Mouse (Mus musculus): ENCODE data around the gene Zfp119b. TPM values are rescaled to one million over a fixed set of nuclear protein-coding genes. Genes with fewer than 3 reads are reported as not detected.

The Zfp119b gene
- polyA plus RNA-seq, 1 experiment, result 3.4 TPM

GRCm38 (mm10) chr17:55933191-55933590 lies 16.1 kb downstream of the Zfp119b start:
- DNase-seq (ENCODE audit: low read depth), result no peak
- TF ChIP-seq POLR2A (IDR thresholded peaks at IDR 0.05; ENCODE audit: borderline replicate concordance, extremely low read depth, insufficient read depth, insufficient read length, poor library complexity, severe bottlenecking), result no peak
- no peak for TF ChIP-seq CTCF (IDR thresholded peaks at IDR 0.05; ENCODE audit: borderline replicate concordance, extremely low read depth, insufficient read depth, insufficient read length)

DNA sequence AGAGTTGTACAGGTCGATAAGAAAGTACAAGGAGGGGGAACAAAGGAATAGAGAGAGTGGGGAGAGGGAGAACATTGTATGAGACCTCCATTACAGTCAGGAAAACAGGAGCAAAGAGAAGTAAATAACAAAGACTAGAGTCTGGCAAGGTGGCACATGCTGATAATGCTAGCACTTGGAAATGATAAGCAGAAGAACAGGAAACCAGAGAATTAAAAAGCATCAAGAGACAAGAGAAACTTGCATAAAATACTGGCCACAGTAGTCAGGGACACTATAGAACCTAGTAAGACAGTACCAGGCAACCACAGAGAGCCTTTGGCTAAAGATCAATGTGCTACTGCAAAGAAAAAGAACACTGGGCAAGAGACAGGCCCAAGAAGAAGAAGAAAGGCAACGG lies 16.7 kb downstream of the Zfp119b start:
- no peak for TF ChIP-seq POLR2A (IDR thresholded peaks at IDR 0.05; ENCODE audit: borderline replicate concordance, extremely low read depth, insufficient read depth, insufficient read length, poor library complexity, severe bottlenecking)
- TF ChIP-seq CTCF (IDR thresholded peaks at IDR 0.05; ENCODE audit: borderline replicate concordance, extremely low read depth, insufficient read depth, insufficient read length), result no peak
- DNase-seq (ENCODE audit: low read depth), result no peak

GRCm38 (mm10) chr17:55931553-55932502 lies 17.5 kb downstream of the Zfp119b start:
- TF ChIP-seq POLR2A (IDR thresholded peaks at IDR 0.05; ENCODE audit: borderline replicate concordance, extremely low read depth, insufficient read depth, insufficient read length, poor library complexity, severe bottlenecking) (peak; percentile 58; the same call in 1 of the 2 replicates), CTCF (IDR thresholded peaks at IDR 0.05; ENCODE audit: borderline replicate concordance, extremely low read depth, insufficient read depth, insufficient read length) (peak; percentile 21; the same call in 1 of the 2 replicates)
- peak; percentile 95 for DNase-seq (ENCODE audit: low read depth)

DNA sequence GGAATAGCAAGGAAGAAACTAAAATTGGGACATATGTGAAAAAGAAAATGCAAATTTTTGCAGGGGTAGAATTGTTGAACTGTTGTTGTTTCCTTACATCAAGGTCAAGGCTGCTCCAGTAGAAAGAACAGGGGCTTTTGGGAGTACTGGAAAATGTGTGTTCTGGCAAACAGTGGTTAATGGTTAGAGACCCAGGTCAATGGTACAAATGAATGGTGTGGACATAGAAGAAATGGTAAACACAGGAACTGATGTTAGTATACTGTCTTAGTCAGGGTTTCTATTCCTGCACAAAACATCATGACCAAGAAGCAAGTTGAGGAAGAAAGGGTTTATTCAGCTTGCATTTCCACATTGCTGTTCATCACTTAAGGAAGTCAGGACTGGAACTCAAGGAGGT lies 42.6 kb downstream of the Zfp119b start:
- TF ChIP-seq POLR2A (IDR thresholded peaks at IDR 0.05; ENCODE audit: borderline replicate concordance, extremely low read depth, insufficient read depth, insufficient read length, poor library complexity, severe bottlenecking) (no peak), CTCF (IDR thresholded peaks at IDR 0.05; ENCODE audit: borderline replicate concordance, extremely low read depth, insufficient read depth, insufficient read length) (no peak)
- DNase-seq (ENCODE audit: low read depth), result no peak

DNA sequence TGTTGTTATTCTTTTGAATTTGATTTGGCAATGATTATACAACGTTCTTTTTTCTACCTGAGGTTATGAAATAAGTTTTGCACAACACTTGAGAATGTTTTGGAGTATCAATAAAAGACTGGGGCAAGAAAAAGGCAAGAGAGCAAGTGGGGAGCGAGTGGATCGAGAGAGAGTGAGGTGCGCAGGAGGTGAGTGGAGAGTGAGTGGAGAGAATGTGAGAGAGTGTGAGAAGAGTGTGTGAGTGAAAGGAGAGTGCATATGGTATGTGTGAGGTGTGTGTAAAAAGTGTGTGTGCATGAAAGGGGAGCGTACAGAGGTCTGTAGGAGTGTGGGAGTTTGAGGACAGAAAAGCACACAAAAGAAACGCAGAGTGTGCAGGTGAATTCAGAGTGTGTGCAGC lies 45.2 kb downstream of the Zfp119b start:
- no peak for TF ChIP-seq CTCF (IDR thresholded peaks at IDR 0.05; ENCODE audit: borderline replicate concordance, extremely low read depth, insufficient read depth, insufficient read length)
- no peak for TF ChIP-seq POLR2A (IDR thresholded peaks at IDR 0.05; ENCODE audit: borderline replicate concordance, extremely low read depth, insufficient read depth, insufficient read length, poor library complexity, severe bottlenecking)
- no peak for DNase-seq (ENCODE audit: low read depth)

DNA sequence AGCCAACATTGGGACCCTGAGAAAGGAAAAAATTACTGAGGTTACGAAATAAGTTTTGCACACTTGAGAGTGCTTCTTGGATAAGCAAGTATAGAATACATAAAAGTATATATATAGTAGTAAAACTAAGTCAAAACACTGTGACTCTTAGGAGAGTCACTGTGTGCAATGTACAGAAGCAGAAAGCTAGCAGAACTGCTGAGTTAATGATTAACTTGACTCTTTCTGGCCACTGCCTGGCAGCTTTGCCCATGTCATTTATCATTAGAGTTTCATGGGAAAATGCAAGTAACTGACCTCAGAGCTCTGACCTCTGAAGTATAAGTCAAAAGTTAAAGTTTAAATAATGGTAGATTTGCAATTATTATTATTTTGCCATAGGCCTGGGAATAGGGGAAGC lies 45.6 kb downstream of the Zfp119b start:
- TF ChIP-seq CTCF (IDR thresholded peaks at IDR 0.05; ENCODE audit: borderline replicate concordance, extremely low read depth, insufficient read depth, insufficient read length) (no peak), POLR2A (IDR thresholded peaks at IDR 0.05; ENCODE audit: borderline replicate concordance, extremely low read depth, insufficient read depth, insufficient read length, poor library complexity, severe bottlenecking) (no peak)
- no peak for DNase-seq (ENCODE audit: low read depth)

- TF ChIP-seq CTCF (IDR thresholded peaks at IDR 0.05; ENCODE audit: borderline replicate concordance, extremely low read depth, insufficient read depth, insufficient read length) (no peak), POLR2A (IDR thresholded peaks at IDR 0.05; ENCODE audit: borderline replicate concordance, extremely low read depth, insufficient read depth, insufficient read length, poor library complexity, severe bottlenecking) (no peak)
- no peak for DNase-seq (ENCODE audit: low read depth)
Measured at GRCm38 (mm10) chr17:55903087-55903486, 46.2 kb downstream of the Zfp119b start.

DNA sequence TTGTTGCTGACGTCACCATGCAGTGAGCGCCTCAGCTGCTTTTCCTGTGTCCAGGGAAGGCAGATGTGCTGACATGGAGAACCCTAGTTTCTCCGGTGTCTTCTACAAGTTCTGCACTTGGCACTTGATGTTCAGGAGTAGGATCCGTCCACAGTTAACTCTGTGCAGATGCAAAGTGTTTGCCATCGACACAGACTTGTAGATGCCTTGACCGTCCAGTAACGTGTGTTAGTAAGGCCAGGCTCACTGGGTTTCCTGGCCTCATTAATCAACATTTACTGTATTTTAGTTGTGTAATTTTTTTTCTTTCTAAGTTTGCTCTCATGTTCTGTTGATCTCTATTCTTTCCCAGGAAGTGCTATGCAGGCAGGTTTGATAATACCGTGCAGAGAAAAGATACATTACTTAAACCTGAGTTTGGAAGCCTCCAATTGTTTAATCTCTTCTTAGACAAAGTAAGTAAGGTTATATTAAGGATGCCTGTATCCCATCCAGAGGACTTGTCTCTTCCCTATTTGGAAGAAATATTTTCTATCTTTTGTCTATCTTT lies 56.8 kb downstream of the Zfp119b start:
- peak; percentile 40 for DNase-seq (ENCODE audit: low read depth)

Other genes starting within 250 kb of the Zfp119b start
- 15.4 and 18.0 TPM in 2 replicates for gene Pot1b, start 236.9 kb downstream of the Zfp119b start, polyA plus RNA-seq (2012; rRNA removed)
- gene Adgre4, start 199.5 kb downstream of the Zfp119b start, polyA plus RNA-seq (2012; rRNA removed), result 0.03 and 0.10 TPM in 2 replicates
- 3.8 and 4.3 TPM in 2 replicates for gene Zfp119a, start 70.6 kb downstream of the Zfp119b start, polyA plus RNA-seq (2012; rRNA removed)
- gene Zfp959, start 57.4 kb downstream of the Zfp119b start, polyA plus RNA-seq (2012; rRNA removed), result 7.6 and 7.8 TPM in 2 replicates
- gene Ebi3, start 3.1 kb upstream of the Zfp119b start, polyA plus RNA-seq (2012; rRNA removed), result 3.7 and 3.8 TPM in 2 replicates
- gene Yju2, start 9.6 kb upstream of the Zfp119b start, polyA plus RNA-seq (2012; rRNA removed), result 12.8 and 15.4 TPM in 2 replicates
- gene Shd, start 21.0 kb upstream of the Zfp119b start, polyA plus RNA-seq (2012; rRNA removed), result 207 and 264 TPM in 2 replicates
- 130 and 155 TPM in 2 replicates for gene Fsd1, start 37.0 kb upstream of the Zfp119b start, polyA plus RNA-seq (2012; rRNA removed)
- 5.7 and 7.5 TPM in 2 replicates for gene Stap2, start 56.1 kb upstream of the Zfp119b start, polyA plus RNA-seq (2012; rRNA removed)
- gene Mpnd, start 56.2 kb upstream of the Zfp119b start, polyA plus RNA-seq (2012; rRNA removed), result 223 and 288 TPM in 2 replicates
- 90.3 and 121 TPM in 2 replicates for gene Sh3gl1, start 87.1 kb upstream of the Zfp119b start, polyA plus RNA-seq (2012; rRNA removed)
- gene Chaf1a, start 90.9 kb upstream of the Zfp119b start, polyA plus RNA-seq (2012; rRNA removed), result 9.7 and 11.3 TPM in 2 replicates
- 110 and 135 TPM in 2 replicates for gene Ubxn6, start 125.5 kb upstream of the Zfp119b start, polyA plus RNA-seq (2012; rRNA removed)
- gene Hdgfl2, start 130.1 kb upstream of the Zfp119b start, polyA plus RNA-seq (2012; rRNA removed), result 119 and 129 TPM in 2 replicates
- 0.11 and 0.16 TPM in 2 replicates for gene Plin4, start 160.3 kb upstream of the Zfp119b start, polyA plus RNA-seq (2012; rRNA removed)
- 0.43 and 0.67 TPM in 2 replicates for gene Plin5, start 168.1 kb upstream of the Zfp119b start, polyA plus RNA-seq (2012; rRNA removed)
- 0.06 and 0.18 TPM in 2 replicates for gene Lrg1, start 172.5 kb upstream of the Zfp119b start, polyA plus RNA-seq (2012; rRNA removed)
- gene Sema6b, start 190.8 kb upstream of the Zfp119b start, polyA plus RNA-seq (2012; rRNA removed), result 35.0 and 48.5 TPM in 2 replicates
- gene Tnfaip8l1, start 213.0 kb upstream of the Zfp119b start, polyA plus RNA-seq (2012; rRNA removed), result 9.8 TPM in 2 replicates
- 49.8 and 54.7 TPM in 2 replicates for gene Mydgf, start 234.4 kb upstream of the Zfp119b start, polyA plus RNA-seq (2012; rRNA removed)

All from brain, embryonic 14.5 days (tissue).